ENCODE assay signal across 8 mouse cellular contexts in the genomic region with DNA sequence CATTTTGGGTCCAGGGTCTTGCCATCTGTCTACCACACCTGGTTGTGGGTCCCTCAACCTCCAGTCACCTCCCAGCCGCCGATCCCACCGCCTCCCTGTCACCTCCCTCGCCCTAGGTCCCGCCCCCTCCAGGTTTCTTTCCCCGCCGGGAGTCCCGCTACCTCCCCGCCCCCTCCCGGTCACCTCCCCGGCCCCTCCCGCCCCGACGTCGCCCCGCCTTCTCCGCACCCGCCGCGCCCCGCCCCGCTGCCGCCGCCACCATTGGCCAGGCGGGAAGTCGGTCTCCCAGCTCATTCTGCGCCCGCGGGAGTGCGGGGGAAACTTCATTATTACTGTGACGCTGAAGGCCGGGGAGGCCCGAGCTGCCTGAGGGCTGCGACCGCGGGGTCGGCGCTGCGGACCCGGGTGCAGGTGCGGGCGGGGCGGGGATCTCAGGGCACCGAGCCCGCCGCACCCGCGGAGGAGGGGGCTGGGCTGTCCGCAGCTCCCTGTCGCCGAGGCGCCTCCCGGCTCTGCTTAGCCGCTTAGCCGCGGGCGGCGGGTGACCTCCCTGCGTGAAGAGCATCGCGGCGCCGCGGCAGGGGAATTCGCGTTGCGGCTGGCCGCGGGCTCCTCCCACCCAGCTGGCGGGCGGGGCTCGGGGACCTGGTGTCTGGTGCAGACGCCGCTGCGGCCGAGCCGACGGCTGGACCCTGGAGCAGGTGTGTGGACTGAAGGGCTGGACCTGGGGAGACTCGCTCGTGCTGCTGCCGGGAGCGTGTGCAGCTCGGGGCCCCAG. TPM values are rescaled to one million over a fixed set of nuclear protein-coding genes. Genes with fewer than 3 reads are reported as not detected.
DNase-seq lines count a peak whose midpoint lies in the region; ATAC-seq and TF ChIP-seq lines count a peak whose summit lies in the region.

A gene (plus strand): TSS at position 234 of the 778 bp plus-strand sequence.

- H3K27ac ChIP-seq in embryonic facial prominence, embryonic 13.5 days = 0 out of 2 replicates have a peak within 1 kb of the TSS, but pooled peaks have one; percentile 57
- H3K27ac ChIP-seq in heart, adult 2 months = peak within 1 kb of the TSS; percentile 89
- peak within 1 kb of the TSS; percentile 65 for H3K27ac ChIP-seq in liver, adult 2 months (replicated peaks; ENCODE audit: insufficient read depth, low read depth, low read length)

- peak within 1 kb of the TSS; percentile 88 for H3K4me2 ChIP-seq in embryonic facial prominence, embryonic 13.5 days
- peak within 1 kb of the TSS; percentile 89 for H3K4me2 ChIP-seq in myocyte (ENCODE audit: low read depth)

- TF ChIP-seq CTCF in heart, adult 2 months (IDR thresholded peaks at IDR 0.05) = no peak
- TF ChIP-seq CTCF in liver, adult 2 months (IDR thresholded peaks at IDR 0.05; ENCODE audit: low read depth, low read length) = no peak

- peaks cover 2% of the 10 kb centered on the region; the same call in 1 of the 2 replicates for H3K79me2 ChIP-seq in heart, adult 2 months (replicated peaks; ENCODE audit: control insufficient read depth, insufficient read depth, low read length)
- no peaks in the 10 kb centered on the region; the same call in 1 of the 2 replicates for H3K79me2 ChIP-seq in liver, adult 2 months (ENCODE audit: control insufficient read depth, insufficient read depth, low read length)
- no peaks in the 10 kb centered on the region for H3K79me2 ChIP-seq in myocyte (ENCODE audit: control insufficient read depth, insufficient read depth)

- intact Hi-C loops in heart, adult 2 months (cut with DNase I) = loop anchor here (5.0 to 10.0 kb wide), 2 partner anchors 36 to 237 kb away; no protein-coding TSS in a partner anchor

- H3K4me3 ChIP-seq in embryonic facial prominence, embryonic 13.5 days = peak within 1 kb of the TSS; percentile 79
- H3K4me3 ChIP-seq in heart, adult 2 months = peak within 1 kb of the TSS; percentile 91
- peak within 1 kb of the TSS; percentile 77 for H3K4me3 ChIP-seq in liver, adult 2 months (ENCODE audit: insufficient read depth, low read depth, low read length)
- peak within 1 kb of the TSS; percentile 30 for H3K4me3 ChIP-seq in myocyte

- peak within 1 kb of the TSS; percentile 21 for H3ac ChIP-seq in myocyte (ENCODE audit: control insufficient read depth, insufficient read length)

- TF ChIP-seq EP300 in heart, adult 2 months (IDR thresholded peaks at IDR 0.05; ENCODE audit: insufficient read depth, low read depth, low read length) = no peak

- peak; percentile 72 for ATAC-seq in embryonic facial prominence, embryonic 13.5 days (ENCODE audit: insufficient number of reproducible peaks, insufficient read depth, low FRiP score, low TSS enrichment, low read depth)

- no peaks in the 10 kb centered on the region for H3K36me3 ChIP-seq in embryonic facial prominence, embryonic 13.5 days
- H3K36me3 ChIP-seq in heart, adult 2 months (ENCODE audit: control insufficient read depth, insufficient read depth, low read length) = peaks cover 2% of the 10 kb centered on the region; the same call in 1 of the 2 replicates
- H3K36me3 ChIP-seq in liver, adult 2 months (ENCODE audit: control insufficient read depth, insufficient read depth, low read length) = no peaks in the 10 kb centered on the region
- H3K36me3 ChIP-seq in myocyte (ENCODE audit: control insufficient read depth, insufficient read depth) = no peaks in the 10 kb centered on the region
- no peaks in the 10 kb centered on the region for H3K36me3 ChIP-seq in splenic B cell, adult 2 months (ENCODE audit: control insufficient read depth, insufficient read depth, low read length, poor library complexity, severe bottlenecking)

- WGBS in embryonic facial prominence, embryonic 13.5 days = under 1% methylated on average over 74 of the region's 83 CpGs
- WGBS in heart, adult 2 months = under 1% methylated on average over 61 of the region's 83 CpGs
- WGBS in liver, adult 2 months = under 1% methylated on average over 69 of the region's 83 CpGs

- no peaks in the 10 kb centered on the region; the same call in 1 of the 2 replicates for H3K27me3 ChIP-seq in embryonic facial prominence, embryonic 13.5 days
- H3K27me3 ChIP-seq in heart, adult 2 months (ENCODE audit: control insufficient read depth, insufficient read depth, low read length) = no peaks in the 10 kb centered on the region
- H3K27me3 ChIP-seq in liver, adult 2 months (ENCODE audit: control insufficient read depth, insufficient read depth, low read length) = no peaks in the 10 kb centered on the region
- H3K27me3 ChIP-seq in myocyte (ENCODE audit: control insufficient read depth, insufficient read depth, insufficient read length) = no peaks in the 10 kb centered on the region
- H3K27me3 ChIP-seq in splenic B cell, adult 2 months (ENCODE audit: control insufficient read depth, insufficient read depth, low read length, poor library complexity, severe bottlenecking) = no peaks in the 10 kb centered on the region

- no peaks in the 10 kb centered on the region for H3K9me3 ChIP-seq in embryonic facial prominence, embryonic 13.5 days

- H3K4me1 ChIP-seq in embryonic facial prominence, embryonic 13.5 days = no peaks in the 10 kb centered on the region
- peaks cover 1% of the 10 kb centered on the region; the same call in 1 of the 2 replicates for H3K4me1 ChIP-seq in heart, adult 2 months (ENCODE audit: control insufficient read depth, insufficient read depth, low read length)
- H3K4me1 ChIP-seq in liver, adult 2 months (ENCODE audit: control insufficient read depth, insufficient read depth, low read length) = peaks cover 3% of the 10 kb centered on the region; the same call in 1 of the 2 replicates

- H3K9ac ChIP-seq in embryonic facial prominence, embryonic 13.5 days = peak within 1 kb of the TSS; percentile 79
- peak within 1 kb of the TSS; percentile 89 for H3K9ac ChIP-seq in heart, adult 2 months (ENCODE audit: low read depth, low read length)
- peak within 1 kb of the TSS; percentile 82 for H3K9ac ChIP-seq in liver, adult 2 months (ENCODE audit: low read depth, low read length)

- TF ChIP-seq POLR2A in heart, adult 2 months (IDR thresholded peaks at IDR 0.05; ENCODE audit: insufficient read depth, low read depth, low read length) = peak; percentile 67; the same call in 1 of the 2 replicates
- peak; percentile 55; the same call in 1 of the 2 replicates for TF ChIP-seq POLR2A in liver, adult 2 months (IDR thresholded peaks at IDR 0.05; ENCODE audit: extremely low read depth, insufficient read depth, low read length)
- TF ChIP-seq POLR2A in myocyte (IDR thresholded peaks at IDR 0.05; ENCODE audit: insufficient read length, low read depth) = no peak

- peak; percentile 78 for DNase-seq in A20 (ENCODE audit: low read depth, low spot score)
- peak; percentile 88 to 95 for DNase-seq in adrenal gland, postnatal 36 days
- peak; percentile 89 for DNase-seq in heart, adult 2 months
- peak; percentile 79 to 83 for DNase-seq in kidney, adult 8-10 months
- peak; percentile 74 for DNase-seq in liver, adult 2 months (ENCODE audit: extremely low read depth, low read depth, low spot score)
- peak; percentile 75 for DNase-seq in splenic B cell, adult 2 months (ENCODE audit: low read depth, low spot score)

TF ChIP-seq in myocyte, 11 proteins besides CTCF, POLR2A, EP300 and RAD21:
- TF ChIP-seq USF1 (IDR thresholded peaks at IDR 0.05; ENCODE audit: low read depth) = no peak
- no peak for TF ChIP-seq MAX (IDR thresholded peaks at IDR 0.05; ENCODE audit: low read depth)
- TF ChIP-seq MYOD1 (IDR thresholded peaks at IDR 0.05; ENCODE audit: control insufficient read depth in 1 of 3, insufficient read length in 2 of 3, low read depth in 2 of 3) = peak in 2 of 3 experiments; percentile 59 to 81
- no peak for TF ChIP-seq POLR2AphosphoS2 (IDR thresholded peaks at IDR 0.05; ENCODE audit: insufficient read length, low read depth)
- TF ChIP-seq E2F4 (IDR thresholded peaks at IDR 0.05; ENCODE audit: insufficient read depth) = no peak
- TF ChIP-seq CEBPB (IDR thresholded peaks at IDR 0.05; ENCODE audit: insufficient read depth, poor library complexity, severe bottlenecking) = no peak
- no peak for TF ChIP-seq TCF12 (IDR thresholded peaks at IDR 0.05; ENCODE audit: insufficient read depth, poor library complexity, severe bottlenecking)
- TF ChIP-seq SRF (IDR thresholded peaks at IDR 0.05; ENCODE audit: control insufficient read depth, insufficient read length, low read depth) = no peak
- TF ChIP-seq MYOG (IDR thresholded peaks at IDR 0.05; ENCODE audit: control insufficient read depth in 1 of 3, insufficient read depth in 1 of 3, insufficient read length in 2 of 3, low read depth in 2 of 3) = peak in 2 of 3 experiments; percentile 73 to 84
- TF ChIP-seq TCF3 (IDR thresholded peaks at IDR 0.05; ENCODE audit: insufficient read length, low read depth) = peak; percentile 9
- TF ChIP-seq REST (IDR thresholded peaks at IDR 0.05; ENCODE audit: insufficient read depth, insufficient read length) = no peak

RNA-seq across cellular contexts. Expression of the gene that starts here (rescaled TPM):
- 10 to 100 TPM; 13.3 to 23.7 TPM for total RNA-seq in adrenal gland, postnatal 36 days (2021)
- 6.9 TPM in 2 replicates for polyA plus RNA-seq in embryonic facial prominence, embryonic 13.5 days (2015; fragmentation: Nextera tagmentation; extraction: Ambion mirVana)
- total RNA-seq in heart, adult 2 months (2021) = 10 to 100 TPM; 27.6 to 54.3 TPM
- 27.4 and 53.2 TPM in 2 replicates for polyA plus RNA-seq in heart, adult 2 months (2012; rRNA removed)
- 7.9 and 10.3 TPM in 2 replicates for total RNA-seq in liver, adult 2 months (2014; rRNA removed)
- 2.4 and 3.5 TPM in 2 replicates for polyA plus RNA-seq in liver, adult 2 months (2012; rRNA removed)
- polyA plus RNA-seq in myocyte (2012; fragmentation: generic; extraction: Trizol) = 4.5 TPM

Comparison
In these comparisons a context has a peak if more than half of its experiments do, and no peak if none do; other contexts are left out.
1. Peak in every context shown above with its lines: DNase-seq, ATAC-seq, H3K4me3 ChIP-seq and H3K27ac ChIP-seq.
2. H3K4me3 ChIP-seq: peak in every context shown above with its lines; median percentile 91 in heart, adult 2 months; 79 in embryonic facial prominence, embryonic 13.5 days; 77 in liver, adult 2 months; 30 in myocyte.